Mouse (Mus musculus): Measurements from ENCODE around the gene Hspa12b. TPM values are rescaled to one million over a fixed set of nuclear protein-coding genes. Genes with fewer than 3 reads are reported as not detected.

The Hspa12b gene
- polyA plus RNA-seq, 1 experiment from 2014 or later = 9.1 TPM

DNA sequence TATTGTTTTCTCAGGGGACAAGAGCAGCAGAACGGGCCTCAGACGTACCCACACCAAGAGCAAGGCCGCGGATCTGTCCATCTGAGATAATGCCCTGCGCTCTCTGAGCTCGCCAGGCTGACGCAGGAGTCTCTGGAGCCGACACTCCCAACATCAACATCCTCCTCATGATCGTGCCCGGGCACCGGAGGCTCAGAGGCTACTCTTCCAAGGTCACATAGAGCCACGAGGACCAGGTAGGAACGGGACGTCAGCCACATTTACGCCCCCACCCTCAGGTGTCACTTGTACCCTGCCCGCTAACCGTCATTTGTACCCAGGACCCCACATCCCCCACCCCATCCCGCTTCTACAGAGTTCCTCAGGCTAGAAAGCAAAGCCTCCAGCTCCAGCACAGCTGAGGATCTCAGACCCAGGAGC is 32.4 kb downstream of the Hspa12b start:
- Histone ChIP-seq H3K4me2 (replicated peaks) (peak overlapping the region; percentile 89), H3K27ac (peak overlapping the region; percentile 84), H3K4me3 (replicated peaks) (peak overlapping the region; percentile 75), H3K9ac (peak overlapping the region; percentile 80), H3K4me1 (replicated peaks) (peaks cover 8% of the 10 kb centered on the region), H3K27me3 (replicated peaks) (no peaks in the 10 kb centered on the region), H3K9me3 (no peaks in the 10 kb centered on the region), H3K36me3 (no peaks in the 10 kb centered on the region)
- ATAC-seq = peak; percentile 69
- 0% methylated on average over 18 of the region's 18 CpGs for WGBS

DNA sequence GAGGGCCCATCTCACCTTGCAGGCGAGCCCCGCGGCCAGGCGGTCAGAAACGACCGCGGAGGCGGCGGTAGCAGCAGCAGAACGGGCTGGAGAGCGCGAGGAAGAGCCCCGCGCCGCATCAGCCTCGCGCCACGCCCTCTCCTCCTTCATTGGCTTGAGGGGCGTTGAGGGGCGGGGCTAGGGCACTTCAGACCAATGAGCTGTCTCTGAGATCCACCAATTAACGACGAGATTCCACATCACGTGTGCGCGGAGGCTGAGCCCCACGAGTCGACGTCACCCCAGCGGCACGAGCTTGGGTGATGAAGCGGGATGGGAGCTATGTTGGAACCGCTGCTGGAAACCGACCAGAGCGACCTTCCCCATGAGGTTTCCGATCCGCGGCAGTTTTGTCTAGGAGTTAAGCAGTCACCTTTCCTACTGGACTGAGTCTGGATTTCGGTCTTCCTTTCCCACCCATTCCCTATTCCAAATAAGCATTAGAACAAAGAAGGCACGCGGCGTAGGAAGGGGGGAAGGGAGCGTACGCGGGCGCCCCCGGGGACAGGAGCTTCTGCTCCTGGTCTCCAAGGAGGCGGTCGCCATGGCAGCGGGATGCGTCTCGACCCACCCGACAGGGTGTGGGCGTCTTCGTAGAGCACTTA is 33.0 kb downstream of the Hspa12b start, which contains the start of gene 1700037H04Rik:
TSS of gene 1700037H04Rik (minus strand) at position 144 of the 644 bp plus-strand sequence.
- Histone ChIP-seq H3K4me1 (replicated peaks) (peaks cover 8% of the 10 kb centered on the region), H3K4me3 (replicated peaks) (peak within 1 kb of the TSS; percentile 75), H3K27ac (peak within 1 kb of the TSS; percentile 92), H3K9me3 (no peaks in the 10 kb centered on the region), H3K36me3 (no peaks in the 10 kb centered on the region), H3K27me3 (replicated peaks) (no peaks in the 10 kb centered on the region), H3K4me2 (replicated peaks) (peak within 1 kb of the TSS; percentile 89), H3K9ac (peak within 1 kb of the TSS; percentile 80)
- peak; percentile 97 for ATAC-seq
- WGBS = under 1% methylated on average over 54 of the region's 54 CpGs

DNA sequence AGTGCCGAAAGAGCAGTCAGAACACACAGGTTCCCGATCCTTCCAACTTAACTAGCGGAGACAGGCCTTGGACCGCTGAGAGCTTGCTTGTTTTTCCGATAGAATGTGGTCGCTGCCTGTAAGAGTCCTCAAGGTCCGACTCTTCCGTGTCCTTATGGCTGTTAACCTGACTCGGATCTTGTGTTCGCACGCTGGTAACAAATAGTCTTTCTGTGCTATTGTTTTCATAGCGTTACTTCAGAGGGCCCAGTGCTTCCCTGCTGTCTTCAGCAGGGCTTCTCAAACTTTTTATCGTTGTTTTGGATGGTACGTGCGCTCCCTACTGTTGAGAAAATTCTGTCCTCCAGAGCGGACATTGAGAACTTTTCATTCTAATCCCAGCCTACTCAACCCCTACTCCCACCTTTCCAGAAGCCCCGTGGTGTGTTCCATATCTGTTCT is 33.6 kb downstream of the Hspa12b start:
- Histone ChIP-seq H3K4me1 (replicated peaks) (peaks cover 8% of the 10 kb centered on the region), H3K9me3 (no peaks in the 10 kb centered on the region), H3K9ac (peak overlapping the region; percentile 60), H3K27ac (peak overlapping the region; percentile 92), H3K4me3 (replicated peaks) (peak overlapping the region; percentile 75), H3K4me2 (replicated peaks) (peak overlapping the region; percentile 89), H3K36me3 (no peaks in the 10 kb centered on the region), H3K27me3 (replicated peaks) (no peaks in the 10 kb centered on the region)
- ATAC-seq = peak; percentile 9
- under 1% methylated on average over 17 of the region's 17 CpGs for WGBS

DNA sequence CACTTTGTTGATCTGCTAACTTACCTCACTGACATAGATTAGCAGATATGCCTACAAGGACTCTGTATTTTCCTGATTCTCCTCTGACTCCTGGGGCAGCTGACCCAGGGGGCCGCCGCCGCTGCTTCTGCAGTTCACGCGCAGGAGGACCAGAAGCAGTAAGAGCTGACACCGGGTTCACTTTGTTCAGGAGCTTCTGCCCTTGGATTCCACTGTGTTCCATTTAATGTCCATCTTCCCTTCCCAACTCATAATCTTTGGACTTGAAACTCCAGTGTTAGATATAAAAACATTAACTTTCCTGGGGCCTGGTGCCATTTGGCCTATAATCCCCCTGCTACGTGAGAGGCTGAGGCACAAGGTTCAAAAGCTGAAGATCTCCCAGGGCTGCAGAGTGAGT is 36.8 kb downstream of the Hspa12b start:
- Histone ChIP-seq H3K27me3 (replicated peaks) (no peaks in the 10 kb centered on the region), H3K9me3 (no peaks in the 10 kb centered on the region), H3K4me1 (replicated peaks) (peaks cover 3% of the 10 kb centered on the region; the same call in 1 of the 2 replicates), H3K4me2 (replicated peaks) (no peak overlapping the region), H3K4me3 (replicated peaks) (no peak overlapping the region), H3K36me3 (no peaks in the 10 kb centered on the region), H3K9ac (no peak overlapping the region), H3K27ac (no peak overlapping the region)
- WGBS = 72% methylated on average over 7 of the region's 7 CpGs
- no peak for ATAC-seq

DNA sequence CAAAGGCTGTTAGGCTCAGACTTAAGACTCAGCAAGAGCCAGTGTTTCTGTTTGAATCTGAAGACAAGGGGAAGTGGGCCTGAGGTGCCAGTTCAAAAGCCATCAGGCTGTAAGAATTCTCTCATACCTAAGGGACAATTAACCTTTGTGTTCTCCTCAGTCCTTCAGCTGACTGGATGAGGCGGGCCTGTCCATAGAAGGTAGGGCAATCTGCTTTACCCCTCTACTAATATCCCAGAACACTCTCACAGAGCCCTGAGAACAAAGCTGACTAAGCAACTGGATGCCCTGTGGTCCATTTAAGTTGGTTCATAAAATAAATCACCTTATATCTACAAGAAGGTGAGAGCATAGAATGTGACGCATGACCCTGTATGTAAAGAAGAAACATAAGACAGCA is 39.1 kb downstream of the Hspa12b start:
- H3K4me2 ChIP-seq (replicated peaks) = no peak overlapping the region
- no peaks in the 10 kb centered on the region for H3K27me3 ChIP-seq (replicated peaks)
- H3K36me3 ChIP-seq = no peaks in the 10 kb centered on the region
- no peaks in the 10 kb centered on the region for H3K9me3 ChIP-seq
- no peak overlapping the region for H3K9ac ChIP-seq
- ATAC-seq = no peak
- H3K4me1 ChIP-seq (replicated peaks) = peaks cover 5% of the 10 kb centered on the region; the same call in 1 of the 2 replicates
- no peak overlapping the region for H3K27ac ChIP-seq
- WGBS = 86% methylated on average over 2 of the region's 2 CpGs
- H3K4me3 ChIP-seq (replicated peaks) = no peak overlapping the region

DNA sequence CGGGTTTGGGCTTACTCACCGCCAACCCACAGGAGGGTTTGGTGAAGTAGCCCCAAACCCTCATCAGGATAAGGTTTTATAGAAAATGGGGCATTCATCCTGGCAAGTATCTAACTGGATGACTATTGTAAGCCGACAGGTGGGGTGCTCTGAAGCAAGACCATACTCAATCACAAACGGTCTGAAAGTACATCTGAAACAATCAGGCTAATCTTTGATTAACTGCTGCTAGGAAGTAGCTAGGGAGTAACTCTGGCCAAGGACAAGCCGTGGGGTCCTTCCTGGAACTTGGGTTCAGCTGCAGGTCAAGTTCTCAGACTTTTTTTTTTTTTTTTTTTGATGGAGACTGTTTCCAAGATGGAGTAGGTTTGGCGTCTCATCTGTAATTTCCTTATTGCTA is 40.9 kb downstream of the Hspa12b start:
- H3K4me3 ChIP-seq (replicated peaks) = no peak overlapping the region
- 76% methylated on average over 6 of the region's 6 CpGs for WGBS
- H3K36me3 ChIP-seq = no peaks in the 10 kb centered on the region
- no peak for ATAC-seq
- no peak overlapping the region for H3K9ac ChIP-seq
- peaks cover 15% of the 10 kb centered on the region for H3K27me3 ChIP-seq (replicated peaks)
- no peak overlapping the region for H3K27ac ChIP-seq
- peaks cover 12% of the 10 kb centered on the region; the same call in 1 of the 2 replicates for H3K4me1 ChIP-seq (replicated peaks)
- H3K9me3 ChIP-seq = no peaks in the 10 kb centered on the region
- no peak overlapping the region for H3K4me2 ChIP-seq (replicated peaks)

DNA sequence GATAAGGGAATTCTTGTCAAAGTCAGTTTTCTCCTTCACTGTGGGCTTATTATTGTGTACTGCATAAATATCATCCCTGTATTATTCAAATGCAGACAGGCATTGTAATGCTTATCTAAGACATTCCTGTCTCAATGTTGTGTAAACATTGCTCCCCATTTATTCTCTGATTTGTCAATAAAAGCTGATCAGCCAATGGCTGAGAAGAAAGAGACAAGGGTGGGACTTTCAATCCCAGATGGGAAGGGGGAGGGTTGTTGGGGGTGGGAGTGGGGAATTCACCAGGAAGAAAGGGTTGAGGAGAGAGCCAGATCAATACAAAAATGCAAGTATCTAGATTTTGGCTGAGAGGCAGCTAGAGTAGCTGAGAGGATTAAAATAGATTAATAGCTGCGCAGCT is 41.8 kb downstream of the Hspa12b start:
- H3K36me3 ChIP-seq = no peaks in the 10 kb centered on the region
- no peak overlapping the region for H3K9ac ChIP-seq
- H3K4me3 ChIP-seq (replicated peaks) = no peak overlapping the region
- no peaks in the 10 kb centered on the region for H3K9me3 ChIP-seq
- 67% methylated on average over 1 of the region's 1 CpGs for WGBS
- H3K27me3 ChIP-seq (replicated peaks) = peaks cover 15% of the 10 kb centered on the region
- no peak overlapping the region for H3K4me2 ChIP-seq (replicated peaks)
- H3K27ac ChIP-seq = no peak overlapping the region
- ATAC-seq = no peak
- H3K4me1 ChIP-seq (replicated peaks) = peaks cover 12% of the 10 kb centered on the region; the same call in 1 of the 2 replicates

DNA sequence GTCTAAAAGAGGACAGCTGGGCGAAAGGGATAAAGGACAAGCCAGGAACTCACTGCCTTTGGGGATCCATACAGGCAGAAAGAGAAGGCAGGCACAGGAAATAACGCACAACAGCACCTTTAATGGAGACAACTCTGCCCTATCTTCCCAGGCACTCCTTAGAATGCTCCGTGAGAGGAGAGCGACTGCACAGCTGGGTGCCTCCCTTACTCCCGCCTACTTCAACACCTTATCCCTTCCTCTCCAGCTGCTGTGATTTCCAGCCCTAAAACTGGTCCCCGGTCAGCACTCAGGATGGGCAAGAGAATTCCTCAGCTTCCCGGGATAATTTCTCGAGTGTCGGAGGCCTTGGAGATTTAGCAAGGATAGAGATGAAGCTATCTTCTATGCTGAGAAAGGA is 43.9 kb downstream of the Hspa12b start:
- peaks cover 19% of the 10 kb centered on the region for H3K4me1 ChIP-seq (replicated peaks)
- H3K27me3 ChIP-seq (replicated peaks) = peaks cover 15% of the 10 kb centered on the region
- ATAC-seq = no peak
- peak overlapping the region; percentile 56 for H3K4me2 ChIP-seq (replicated peaks)
- 33% methylated on average over 9 of the region's 9 CpGs for WGBS
- peak overlapping the region; percentile 19; the same call in 1 of the 2 replicates for H3K4me3 ChIP-seq (replicated peaks)
- no peak overlapping the region for H3K27ac ChIP-seq
- no peaks in the 10 kb centered on the region for H3K36me3 ChIP-seq
- no peaks in the 10 kb centered on the region for H3K9me3 ChIP-seq
- H3K9ac ChIP-seq = no peak overlapping the region

DNA sequence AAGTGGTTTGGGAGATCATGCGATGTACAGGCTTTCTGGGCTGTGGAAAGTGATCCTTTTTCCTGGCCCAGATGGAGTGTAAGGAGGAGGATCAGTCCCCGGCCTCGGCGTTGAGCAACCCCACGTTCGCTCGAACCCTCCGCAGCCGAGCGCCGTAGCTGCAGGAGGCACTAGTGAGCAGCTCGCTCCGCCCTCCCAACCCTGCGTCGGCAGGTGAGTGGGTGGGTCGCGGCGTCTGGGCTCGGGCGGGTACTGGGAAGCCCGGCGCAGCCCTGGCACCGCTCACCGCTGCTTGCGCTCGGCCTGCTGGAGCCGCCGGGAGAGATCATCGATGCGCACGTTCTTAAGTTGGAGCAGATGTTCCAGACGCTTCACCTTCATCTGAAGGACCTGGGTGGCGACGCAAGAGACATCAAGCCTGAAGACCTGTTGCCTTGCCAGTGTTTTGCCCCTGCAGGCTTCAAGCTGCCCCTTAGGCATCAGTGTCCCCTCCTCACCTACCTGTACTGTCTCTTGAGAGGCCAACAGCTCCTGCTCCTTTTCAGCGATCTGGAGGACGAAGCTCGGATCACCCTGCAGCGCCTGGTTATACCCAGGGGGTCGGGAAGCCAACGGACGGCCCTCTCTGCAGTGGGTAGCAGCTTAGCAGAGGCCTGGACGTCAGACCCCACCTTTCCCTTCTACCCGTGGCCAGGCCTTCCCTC is 44.5 kb downstream of the Hspa12b start:
- ATAC-seq = no peak
- H3K9ac ChIP-seq = peak overlapping the region; percentile 11; the same call in 1 of the 2 replicates
- 16% methylated on average over 43 of the region's 43 CpGs for WGBS

DNA sequence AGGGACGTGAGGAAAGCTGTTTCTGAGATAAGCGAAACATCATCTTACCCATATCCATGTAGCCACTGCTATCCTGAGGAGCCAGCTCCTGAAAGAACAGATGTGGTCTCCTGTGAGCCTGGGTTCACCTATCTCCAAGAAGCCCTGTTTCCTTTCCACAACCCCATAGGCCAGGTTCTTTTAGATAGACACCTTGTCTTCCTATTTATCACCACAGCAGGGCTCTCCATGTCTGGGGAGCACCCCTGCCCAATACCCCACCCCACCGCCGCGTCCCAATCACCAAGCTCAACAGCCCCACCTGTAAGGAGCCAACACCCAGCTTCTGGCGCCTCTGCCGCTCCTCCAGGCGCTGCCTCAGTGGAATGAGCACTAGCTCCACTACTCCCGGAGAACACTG is 45.2 kb downstream of the Hspa12b start:
- ATAC-seq = no peak
- 0 out of 2 replicates have a peak, but pooled peaks cover 2% of the 10 kb centered on the region for H3K36me3 ChIP-seq
- H3K4me3 ChIP-seq (replicated peaks) = no peak overlapping the region
- WGBS = 55% methylated on average over 9 of the region's 9 CpGs
- peaks cover 26% of the 10 kb centered on the region for H3K4me1 ChIP-seq (replicated peaks)
- H3K9ac ChIP-seq = no peak overlapping the region
- no peak overlapping the region for H3K27ac ChIP-seq
- no peak overlapping the region for H3K4me2 ChIP-seq (replicated peaks)
- peaks cover 15% of the 10 kb centered on the region for H3K27me3 ChIP-seq (replicated peaks)
- H3K9me3 ChIP-seq = no peaks in the 10 kb centered on the region

More for the DNA sequence above, 44.5 kb downstream of the Hspa12b start:
- Histone ChIP-seq H3K27me3 (replicated peaks) (peaks cover 15% of the 10 kb centered on the region), H3K4me1 (replicated peaks) (peaks cover 21% of the 10 kb centered on the region), H3K9me3 (no peaks in the 10 kb centered on the region), H3K36me3 (no peaks in the 10 kb centered on the region), H3K4me3 (replicated peaks) (peak overlapping the region; percentile 19), H3K4me2 (replicated peaks) (peak overlapping the region; percentile 56), H3K27ac (no peak overlapping the region)

DNA sequence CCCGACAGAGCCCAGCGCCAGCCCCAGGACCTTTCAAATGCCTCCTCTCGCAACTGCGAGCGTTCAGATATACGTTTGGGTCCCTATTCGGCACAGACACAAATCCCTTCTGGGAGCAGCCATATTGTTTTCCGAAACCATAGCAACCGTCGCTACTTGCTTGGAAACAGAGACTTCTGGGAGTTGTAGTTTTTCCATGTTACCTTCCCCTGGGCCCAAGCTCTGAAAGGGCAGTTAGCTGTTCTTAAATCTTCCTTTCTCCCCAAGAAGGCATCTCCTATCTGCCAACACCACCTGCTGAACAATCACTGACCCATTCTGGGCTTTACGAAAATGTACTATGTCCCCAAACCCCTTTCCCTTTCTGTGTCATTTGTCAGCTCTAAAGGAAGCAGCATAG is 47.6 kb downstream of the Hspa12b start:
- Histone ChIP-seq H3K4me2 (replicated peaks) (peak overlapping the region; percentile 85), H3K9me3 (no peaks in the 10 kb centered on the region), H3K4me3 (replicated peaks) (peak overlapping the region; percentile 34), H3K27me3 (replicated peaks) (peaks cover 15% of the 10 kb centered on the region), H3K36me3 (0 out of 2 replicates have a peak, but pooled peaks cover 2% of the 10 kb centered on the region), H3K4me1 (replicated peaks) (peaks cover 44% of the 10 kb centered on the region), H3K9ac (no peak overlapping the region), H3K27ac (no peak overlapping the region)
- ATAC-seq = 0 out of 2 replicates have a peak, but pooled peaks have one; percentile 16
- WGBS = 6% methylated on average over 11 of the region's 11 CpGs

DNA sequence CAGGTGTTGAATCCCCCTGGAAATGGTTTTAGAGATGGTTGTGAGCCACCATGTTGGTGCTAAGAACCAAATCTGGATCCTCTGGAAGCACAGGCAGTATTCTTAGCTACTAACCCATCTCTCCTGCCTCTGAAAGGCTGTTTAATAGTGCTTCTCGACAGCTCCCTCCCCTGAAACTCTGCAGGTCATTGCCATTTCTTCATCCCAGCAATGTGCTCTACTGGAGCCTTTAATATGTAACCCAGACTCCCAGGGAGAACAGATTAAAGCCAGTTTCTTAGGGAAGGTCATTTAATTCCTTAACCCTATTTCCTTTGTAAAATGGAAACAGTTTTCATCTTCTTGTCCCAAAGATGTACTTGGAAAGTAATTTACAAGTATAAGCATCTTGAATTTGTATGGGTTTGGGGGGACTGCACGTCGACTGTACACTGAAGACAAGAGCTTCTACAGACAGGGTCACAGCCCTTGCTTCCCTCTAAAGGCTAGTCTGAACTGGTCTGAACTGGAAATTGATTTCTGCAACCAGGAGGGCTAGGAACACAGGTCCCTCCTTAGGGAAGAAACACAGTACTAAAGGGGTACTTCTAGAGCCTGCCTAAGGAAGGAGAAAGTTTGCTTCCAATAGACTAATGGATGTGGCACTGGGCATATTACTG is 48.3 kb downstream of the Hspa12b start:
- Histone ChIP-seq H3K9ac (no peak overlapping the region), H3K27me3 (replicated peaks) (peaks cover 15% of the 10 kb centered on the region), H3K4me2 (replicated peaks) (peak overlapping the region; percentile 97), H3K9me3 (no peaks in the 10 kb centered on the region), H3K36me3 (0 out of 2 replicates have a peak, but pooled peaks cover 2% of the 10 kb centered on the region), H3K4me1 (replicated peaks) (peaks cover 47% of the 10 kb centered on the region), H3K4me3 (replicated peaks) (no peak overlapping the region), H3K27ac (peak overlapping the region; percentile 92)
- ATAC-seq = no peak
- WGBS = 57% methylated on average over 3 of the region's 3 CpGs
